Mouse (Mus musculus): ENCODE data around the gene H2afy. TPM values are rescaled to one million over a fixed set of nuclear protein-coding genes. Genes with fewer than 3 reads are reported as not detected.
A peak's percentile ranks its signal among the peaks of the same experiment; 100 is the strongest.

The H2afy gene
- polyA plus RNA-seq, 1 experiment from 2014 or later, result 132 TPM

GRCm38 (mm10) chr13:56130544-56130943 is 5.6 kb downstream of the H2afy start:
- no peak overlapping the region for H3K4me2 ChIP-seq (replicated peaks; ENCODE audit: low read depth)
- TF ChIP-seq CTCF (IDR thresholded peaks at IDR 0.05; ENCODE audit: low read depth), result peak; percentile 26; the same call in 1 of the 2 replicates
- H3K27ac ChIP-seq (ENCODE audit: low read depth, low read length), result no peak overlapping the region
- H3K9me3 ChIP-seq (ENCODE audit: control insufficient read depth), result no peaks in the 10 kb centered on the region
- no peaks in the 10 kb centered on the region for H3K27me3 ChIP-seq (replicated peaks; ENCODE audit: control insufficient read depth, insufficient read depth, low read length)
- H3K4me1 ChIP-seq (replicated peaks; ENCODE audit: control insufficient read depth, insufficient read depth, low read length), result 0 out of 2 replicates have a peak, but pooled peaks cover 3% of the 10 kb centered on the region
- H3K9ac ChIP-seq (ENCODE audit: low read depth, low read length), result no peak overlapping the region
- no peak overlapping the region for H3K4me3 ChIP-seq (ENCODE audit: low read depth, low read length)
- 54% methylated on average over 8 of the region's 8 CpGs for WGBS
- no peak for ATAC-seq
- H3K36me3 ChIP-seq (ENCODE audit: control insufficient read depth, insufficient read depth), result peaks cover 27% of the 10 kb centered on the region

DNA sequence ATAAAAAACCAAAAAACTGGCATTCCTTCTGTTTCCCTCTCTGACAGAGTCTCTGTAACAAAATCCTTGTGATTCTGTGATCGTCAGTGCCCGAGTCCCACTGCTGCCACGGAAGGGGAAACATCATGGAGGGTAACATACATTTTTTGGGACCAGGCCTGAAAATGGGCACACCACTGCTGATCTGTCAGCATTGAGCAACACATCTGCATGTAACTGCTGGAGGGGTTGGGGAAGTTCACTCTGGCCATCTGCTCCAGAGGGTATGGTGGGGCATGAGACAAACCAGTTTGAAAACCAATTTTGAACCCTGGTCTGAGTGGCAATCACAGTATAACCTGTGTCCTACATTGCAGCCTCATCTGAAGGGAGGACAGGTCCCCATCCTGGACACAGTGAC is 6.6 kb downstream of the H2afy start:
- Histone ChIP-seq H3K9me3 (ENCODE audit: control insufficient read depth) (no peaks in the 10 kb centered on the region), H3K4me3 (ENCODE audit: low read depth, low read length) (no peak overlapping the region), H3K27me3 (replicated peaks; ENCODE audit: control insufficient read depth, insufficient read depth, low read length) (no peaks in the 10 kb centered on the region), H3K4me1 (replicated peaks; ENCODE audit: control insufficient read depth, insufficient read depth, low read length) (0 out of 2 replicates have a peak, but pooled peaks cover 3% of the 10 kb centered on the region), H3K27ac (ENCODE audit: low read depth, low read length) (no peak overlapping the region), H3K36me3 (ENCODE audit: control insufficient read depth, insufficient read depth) (peaks cover 36% of the 10 kb centered on the region), H3K9ac (ENCODE audit: low read depth, low read length) (no peak overlapping the region), H3K4me2 (replicated peaks; ENCODE audit: low read depth) (no peak overlapping the region)
- ATAC-seq, result no peak
- TF ChIP-seq CTCF (IDR thresholded peaks at IDR 0.05; ENCODE audit: low read depth), result no peak
- WGBS, result 94% methylated on average over 3 of the region's 3 CpGs

DNA sequence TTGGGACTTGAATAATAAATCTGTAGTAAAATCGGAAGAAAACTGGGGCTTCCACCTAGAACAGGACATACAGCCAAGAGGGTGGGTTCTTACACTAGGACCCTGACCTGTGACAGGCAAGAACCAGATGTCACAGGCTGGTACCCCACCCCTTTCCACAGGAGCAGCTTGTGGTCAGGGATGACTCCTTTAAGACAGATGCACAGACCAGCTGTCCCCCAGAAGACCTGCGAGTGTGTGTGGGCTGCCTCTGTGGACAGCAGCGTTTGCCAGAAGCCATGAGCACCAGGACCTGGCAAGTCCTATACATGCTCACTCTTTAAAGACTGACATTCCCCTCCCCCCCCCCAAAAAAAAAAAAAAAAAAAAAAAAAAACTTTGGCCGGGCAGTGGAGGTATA is 7.1 kb downstream of the H2afy start:
- no peaks in the 10 kb centered on the region for H3K27me3 ChIP-seq (replicated peaks; ENCODE audit: control insufficient read depth, insufficient read depth, low read length)
- no peak for ATAC-seq
- H3K27ac ChIP-seq (ENCODE audit: low read depth, low read length), result no peak overlapping the region
- 0 out of 2 replicates have a peak, but pooled peaks cover 3% of the 10 kb centered on the region for H3K4me1 ChIP-seq (replicated peaks; ENCODE audit: control insufficient read depth, insufficient read depth, low read length)
- no peak overlapping the region for H3K9ac ChIP-seq (ENCODE audit: low read depth, low read length)
- no peaks in the 10 kb centered on the region for H3K9me3 ChIP-seq (ENCODE audit: control insufficient read depth)
- no peak overlapping the region for H3K4me3 ChIP-seq (ENCODE audit: low read depth, low read length)
- no peak overlapping the region for H3K4me2 ChIP-seq (replicated peaks; ENCODE audit: low read depth)
- 79% methylated on average over 4 of the region's 4 CpGs for WGBS
- H3K36me3 ChIP-seq (ENCODE audit: control insufficient read depth, insufficient read depth), result peaks cover 42% of the 10 kb centered on the region
- TF ChIP-seq CTCF (IDR thresholded peaks at IDR 0.05; ENCODE audit: low read depth), result no peak

GRCm38 (mm10) chr13:56125632-56126031 is 10.5 kb downstream of the H2afy start:
- no peak overlapping the region for H3K27ac ChIP-seq (ENCODE audit: low read depth, low read length)
- H3K9ac ChIP-seq (ENCODE audit: low read depth, low read length), result no peak overlapping the region
- ATAC-seq, result peak; percentile 55
- no peak overlapping the region for H3K4me3 ChIP-seq (ENCODE audit: low read depth, low read length)
- H3K27me3 ChIP-seq (replicated peaks; ENCODE audit: control insufficient read depth, insufficient read depth, low read length), result no peaks in the 10 kb centered on the region
- no peaks in the 10 kb centered on the region for H3K9me3 ChIP-seq (ENCODE audit: control insufficient read depth)
- peaks cover 67% of the 10 kb centered on the region for H3K36me3 ChIP-seq (ENCODE audit: control insufficient read depth, insufficient read depth)
- no peak overlapping the region for H3K4me2 ChIP-seq (replicated peaks; ENCODE audit: low read depth)
- no peaks in the 10 kb centered on the region for H3K4me1 ChIP-seq (replicated peaks; ENCODE audit: control insufficient read depth, insufficient read depth, low read length)
- 65% methylated on average over 10 of the region's 10 CpGs for WGBS
- no peak for TF ChIP-seq CTCF (IDR thresholded peaks at IDR 0.05; ENCODE audit: low read depth)

DNA sequence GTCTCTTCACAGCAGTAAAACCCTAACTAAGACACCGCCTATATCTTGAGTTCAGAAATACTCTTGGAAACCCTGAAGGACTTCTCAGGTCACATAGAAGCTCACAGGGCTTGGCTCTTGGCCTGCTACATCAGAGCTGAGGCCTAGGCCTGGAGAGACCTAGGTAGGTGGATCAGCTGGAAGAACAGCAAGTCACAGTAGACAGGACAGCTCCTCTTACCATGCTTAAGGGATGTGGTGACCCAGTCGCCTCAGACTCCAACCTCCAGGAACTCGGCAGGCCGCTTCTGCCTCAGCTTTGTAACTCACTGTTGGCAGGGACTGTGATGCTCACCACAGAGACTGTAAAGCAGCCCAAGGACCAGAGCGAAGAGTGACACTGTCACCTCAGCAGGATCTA is 13.1 kb downstream of the H2afy start:
- H3K9me3 ChIP-seq (ENCODE audit: control insufficient read depth), result no peaks in the 10 kb centered on the region
- H3K4me2 ChIP-seq (replicated peaks; ENCODE audit: low read depth), result no peak overlapping the region
- H3K4me1 ChIP-seq (replicated peaks; ENCODE audit: control insufficient read depth, insufficient read depth, low read length), result no peaks in the 10 kb centered on the region
- H3K36me3 ChIP-seq (ENCODE audit: control insufficient read depth, insufficient read depth), result peaks cover 80% of the 10 kb centered on the region
- TF ChIP-seq CTCF (IDR thresholded peaks at IDR 0.05; ENCODE audit: low read depth), result no peak
- H3K27me3 ChIP-seq (replicated peaks; ENCODE audit: control insufficient read depth, insufficient read depth, low read length), result no peaks in the 10 kb centered on the region
- ATAC-seq, result no peak
- H3K27ac ChIP-seq (ENCODE audit: low read depth, low read length), result no peak overlapping the region
- WGBS, result 97% methylated on average over 5 of the region's 5 CpGs
- no peak overlapping the region for H3K4me3 ChIP-seq (ENCODE audit: low read depth, low read length)
- no peak overlapping the region for H3K9ac ChIP-seq (ENCODE audit: low read depth, low read length)

GRCm38 (mm10) chr13:56117991-56118765 is 18.0 kb downstream of the H2afy start:
- no peak overlapping the region; the same call in 1 of the 2 replicates for H3K27ac ChIP-seq (ENCODE audit: low read depth, low read length)
- ATAC-seq, result no peak
- H3K4me3 ChIP-seq (ENCODE audit: low read depth, low read length), result no peak overlapping the region
- peaks cover 42% of the 10 kb centered on the region for H3K36me3 ChIP-seq (ENCODE audit: control insufficient read depth, insufficient read depth)
- no peak for TF ChIP-seq CTCF (IDR thresholded peaks at IDR 0.05; ENCODE audit: low read depth)
- H3K4me1 ChIP-seq (replicated peaks; ENCODE audit: control insufficient read depth, insufficient read depth, low read length), result peaks cover 11% of the 10 kb centered on the region
- H3K9me3 ChIP-seq (ENCODE audit: control insufficient read depth), result no peaks in the 10 kb centered on the region
- H3K9ac ChIP-seq (ENCODE audit: low read depth, low read length), result no peak overlapping the region
- WGBS, result 61% methylated on average over 9 of the region's 9 CpGs
- H3K4me2 ChIP-seq (replicated peaks; ENCODE audit: low read depth), result no peak overlapping the region
- no peaks in the 10 kb centered on the region for H3K27me3 ChIP-seq (replicated peaks; ENCODE audit: control insufficient read depth, insufficient read depth, low read length)
